Mouse (Mus musculus) midbrain, embryonic 11.5 days (tissue): ENCODE measurements at regions not wholly inside any gene's neighbourhood (a gene's known extent, or its start where the extent isn't known, plus 50 kb on each side); places are given as distances from the start of the nearest gene placed in this dataset.

ENCODE experiments used
- ATAC-seq: fragments of 200-750 bp; cut with Nextera tagmentation; 2 replicates; pipeline ENCODE4 v1.8.0; 2017; ENCODE audit warnings: moderate TSS enrichment, moderate library complexity; ENCODE audit not compliant: low FRiP score
- DNase-seq: peaks from one replicate; pipeline ENCODE4 v3.0.0; 2015; ENCODE audit warnings: low spot score; ENCODE audit errors: missing footprints
- H3K27ac ChIP-seq: fragments of 300-500 bp; sonication (generic); 2 replicates; pipeline ENCODE4 v1.5.1; 2014; ENCODE audit warnings: low read depth, low read length
- H3K27me3 ChIP-seq: fragments of 300-500 bp; sonication (generic); 2 replicates; pipeline ENCODE4 v1.6.1; 2014; ENCODE audit warnings: mild to moderate bottlenecking, low read length, moderate library complexity, mixed read lengths; ENCODE audit not compliant: control insufficient read depth, insufficient read depth
- H3K36me3 ChIP-seq: fragments of 300-500 bp; sonication (generic); 2 replicates; pipeline ENCODE4 v1.6.1; 2014; ENCODE audit warnings: mild to moderate bottlenecking, low read length, moderate library complexity, mixed read lengths; ENCODE audit not compliant: control insufficient read depth, insufficient read depth
- H3K4me1 ChIP-seq: fragments of 300-500 bp; sonication (generic); 2 replicates; pipeline ENCODE4 v1.6.1; 2014; ENCODE audit warnings: low read length; ENCODE audit not compliant: control insufficient read depth, insufficient read depth
- H3K4me2 ChIP-seq: fragments of 300-500 bp; sonication (generic); 2 replicates; pipeline ENCODE4 v1.6.1; 2014; ENCODE audit warnings: mild to moderate bottlenecking, moderate library complexity
- H3K4me3 ChIP-seq: fragments of 300-500 bp; sonication (generic); 2 replicates; pipeline ENCODE4 v1.5.1; 2014; ENCODE audit warnings: low read depth, low read length
- H3K9ac ChIP-seq: fragments of 300-500 bp; sonication (generic); 2 replicates; pipeline ENCODE4 v1.6.1; 2014; ENCODE audit warnings: low read length
- H3K9me3 ChIP-seq: fragments of 300-500 bp; sonication (generic); 2 replicates; pipeline ENCODE4 v1.6.1; 2016; ENCODE audit warnings: low read length; ENCODE audit not compliant: control insufficient read depth
- WGBS: fragments of 180-500 bp; shearing (Covaris S2); extraction: QIAGEN DNeasy Blood & Tissue Kit; methylation state at CpG from one replicate; pipeline ENCODE4 v1.1.7; 2014; 5-methylcytosine and 5-hydroxymethylcytosine counted together

DNA sequence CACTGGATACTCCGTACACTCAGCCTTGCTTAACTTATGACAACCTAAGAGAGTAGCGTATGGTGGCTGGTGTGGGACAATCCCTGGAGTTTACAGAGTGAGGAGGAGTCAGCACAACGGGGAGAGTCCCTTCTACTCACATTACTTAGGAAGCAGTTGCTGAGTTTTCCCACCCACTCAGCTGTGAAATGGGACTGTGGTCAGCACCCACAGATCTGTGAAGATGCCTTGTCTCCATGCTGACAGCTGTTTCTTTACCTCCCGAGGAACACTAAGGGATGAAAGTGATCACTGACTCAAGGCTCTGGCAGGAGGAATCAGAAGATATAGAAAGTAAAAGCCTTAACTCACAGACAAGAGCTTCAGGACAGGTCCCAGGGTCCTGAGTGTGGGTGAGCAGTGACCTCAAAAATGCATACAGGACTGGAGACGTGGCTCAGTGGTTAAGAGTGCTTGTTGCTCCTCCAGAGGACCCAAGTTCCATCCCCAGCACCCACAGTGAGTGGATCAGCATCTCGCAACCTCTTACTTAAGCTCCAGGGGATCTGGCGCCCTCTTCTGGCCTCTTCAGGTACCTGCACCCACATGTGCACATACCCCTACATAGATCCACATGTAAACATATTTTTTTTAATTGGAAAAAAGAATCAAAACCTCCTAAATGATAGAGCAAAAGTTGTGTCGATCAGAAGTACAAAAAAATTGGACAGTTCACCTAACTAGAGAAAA is 97.8 kb downstream of the Kctd15 start:
- Histone ChIP-seq H3K4me2 (no peak overlapping the region), H3K9ac (no peak overlapping the region), H3K4me3 (no peak overlapping the region), H3K4me1 (no peaks in the 10 kb centered on the region), H3K27me3 (no peaks in the 10 kb centered on the region), H3K36me3 (no peaks in the 10 kb centered on the region), H3K9me3 (no peaks in the 10 kb centered on the region), H3K27ac (no peak overlapping the region)
- DNase-seq, result no peak
- 81% methylated on average over 8 of the region's 8 CpGs for WGBS
- no peak for ATAC-seq

DNA sequence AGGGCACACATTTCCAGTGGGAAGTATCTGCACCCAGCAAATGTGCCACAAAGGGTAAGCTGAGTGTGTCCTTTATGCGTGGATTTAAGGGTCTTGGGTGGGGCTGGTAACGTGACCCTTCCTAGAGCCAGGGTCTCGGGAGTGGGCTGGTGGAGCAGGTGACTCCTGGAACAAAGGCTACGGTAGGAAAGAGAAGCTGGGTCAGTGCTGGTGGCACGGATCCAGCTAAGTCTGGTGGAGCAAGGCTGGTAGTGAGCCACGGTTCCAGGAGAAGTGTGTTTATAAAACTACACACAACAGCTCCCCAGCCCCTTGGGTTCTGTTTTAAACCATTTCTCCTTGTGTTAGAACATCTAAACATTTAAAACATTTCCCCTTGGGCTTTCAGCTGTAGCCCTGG is 101.3 kb downstream of the Kctd15 start:
- Histone ChIP-seq H3K27me3 (no peaks in the 10 kb centered on the region), H3K9ac (no peak overlapping the region), H3K4me2 (no peak overlapping the region), H3K4me1 (no peaks in the 10 kb centered on the region), H3K9me3 (no peaks in the 10 kb centered on the region), H3K36me3 (no peaks in the 10 kb centered on the region), H3K27ac (no peak overlapping the region), H3K4me3 (no peak overlapping the region)
- 77% methylated on average over 6 of the region's 6 CpGs for WGBS
- no peak for DNase-seq
- ATAC-seq, result no peak

DNA sequence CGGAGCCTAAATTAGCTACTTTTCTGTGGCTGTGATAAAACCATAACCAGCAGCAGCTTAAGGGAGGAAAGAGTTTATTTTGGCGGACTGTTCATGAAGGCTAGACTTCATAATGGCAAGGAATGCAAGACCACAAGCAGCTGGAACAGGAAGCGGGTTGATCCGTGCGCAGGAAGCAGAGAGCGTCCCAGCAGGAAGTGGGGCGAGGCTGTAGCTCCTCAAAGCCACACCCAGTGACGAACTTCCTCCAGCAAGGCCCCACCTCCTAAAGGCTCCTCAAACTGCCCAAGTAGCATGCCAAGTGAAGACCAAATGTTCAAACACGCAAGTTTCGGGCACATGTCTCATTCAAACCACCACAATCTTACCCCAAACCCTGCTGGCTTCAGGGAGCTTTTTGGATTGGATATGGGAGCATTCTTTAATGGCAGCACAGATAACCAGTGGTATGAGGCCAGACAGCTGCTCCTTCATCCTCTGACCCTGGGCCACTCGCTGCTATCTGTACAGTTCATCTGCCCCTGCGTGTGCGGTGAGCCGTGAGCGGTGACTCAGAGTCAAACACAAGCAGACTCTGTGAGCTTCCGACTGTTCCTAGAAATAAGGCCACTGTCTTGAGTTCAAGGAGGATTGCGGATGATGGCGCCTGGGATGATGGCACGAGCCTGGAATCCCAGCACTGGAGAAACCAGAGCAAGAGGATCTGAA is 109.8 kb downstream of the Kctd15 start:
- no peak overlapping the region for H3K4me2 ChIP-seq
- WGBS, result 85% methylated on average over 19 of the region's 19 CpGs
- no peaks in the 10 kb centered on the region for H3K27me3 ChIP-seq
- no peaks in the 10 kb centered on the region for H3K36me3 ChIP-seq
- DNase-seq (no peak), ATAC-seq (no peak)
- H3K4me1 ChIP-seq, result no peaks in the 10 kb centered on the region
- no peak overlapping the region for H3K9ac ChIP-seq
- H3K27ac ChIP-seq, result no peak overlapping the region
- H3K4me3 ChIP-seq, result no peak overlapping the region
- H3K9me3 ChIP-seq, result no peaks in the 10 kb centered on the region

DNA sequence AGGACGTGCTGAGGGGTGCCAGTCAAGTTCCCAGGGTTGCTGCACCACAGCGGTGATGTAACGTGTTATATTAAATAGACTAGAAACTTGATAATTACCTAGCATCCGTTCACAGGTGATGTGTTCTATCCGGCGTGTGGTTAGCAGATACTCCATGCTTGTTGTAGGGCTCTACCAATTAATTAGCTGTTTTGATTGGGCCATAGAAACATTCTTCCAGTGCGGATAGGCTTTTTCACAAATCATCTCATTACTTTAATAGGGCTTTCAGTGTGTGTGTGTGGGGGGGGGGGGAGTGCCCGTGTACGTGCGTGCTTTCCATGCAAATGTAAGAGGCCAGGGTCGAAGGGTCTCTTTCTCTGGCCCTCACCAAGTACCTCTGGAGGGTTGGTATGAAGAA is 110.6 kb downstream of the Kctd15 start:
- DNase-seq (no peak), ATAC-seq (no peak)
- Histone ChIP-seq H3K9ac (no peak overlapping the region), H3K27ac (no peak overlapping the region), H3K27me3 (no peaks in the 10 kb centered on the region), H3K9me3 (no peaks in the 10 kb centered on the region), H3K4me2 (no peak overlapping the region), H3K4me3 (no peak overlapping the region), H3K36me3 (no peaks in the 10 kb centered on the region), H3K4me1 (no peaks in the 10 kb centered on the region)
- WGBS, result 89% methylated on average over 11 of the region's 11 CpGs

DNA sequence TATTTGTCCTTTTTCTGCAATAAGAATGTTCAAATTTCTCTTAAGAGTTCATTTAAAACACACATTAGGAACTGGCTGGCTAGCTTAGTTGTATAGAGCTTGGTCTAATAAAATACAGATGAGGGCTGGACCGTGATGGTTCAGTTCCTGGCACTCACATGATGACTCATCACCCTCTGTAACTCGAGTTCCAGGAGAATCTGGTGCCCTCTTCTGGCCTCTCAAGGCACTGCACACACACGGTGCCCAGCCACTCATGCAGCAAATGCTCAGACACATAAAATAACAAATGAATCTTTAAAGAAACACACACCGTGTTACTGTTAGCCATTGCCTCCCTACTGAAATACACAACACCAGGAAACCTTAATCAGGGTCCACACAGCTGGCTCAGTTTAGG is 114.6 kb downstream of the Kctd15 start:
- Histone ChIP-seq H3K36me3 (no peaks in the 10 kb centered on the region), H3K27ac (no peak overlapping the region), H3K9ac (no peak overlapping the region), H3K9me3 (no peaks in the 10 kb centered on the region), H3K4me3 (no peak overlapping the region), H3K4me1 (no peaks in the 10 kb centered on the region), H3K4me2 (no peak overlapping the region), H3K27me3 (no peaks in the 10 kb centered on the region)
- 79% methylated on average over 4 of the region's 4 CpGs for WGBS
- ATAC-seq (no peak), DNase-seq (no peak)

DNA sequence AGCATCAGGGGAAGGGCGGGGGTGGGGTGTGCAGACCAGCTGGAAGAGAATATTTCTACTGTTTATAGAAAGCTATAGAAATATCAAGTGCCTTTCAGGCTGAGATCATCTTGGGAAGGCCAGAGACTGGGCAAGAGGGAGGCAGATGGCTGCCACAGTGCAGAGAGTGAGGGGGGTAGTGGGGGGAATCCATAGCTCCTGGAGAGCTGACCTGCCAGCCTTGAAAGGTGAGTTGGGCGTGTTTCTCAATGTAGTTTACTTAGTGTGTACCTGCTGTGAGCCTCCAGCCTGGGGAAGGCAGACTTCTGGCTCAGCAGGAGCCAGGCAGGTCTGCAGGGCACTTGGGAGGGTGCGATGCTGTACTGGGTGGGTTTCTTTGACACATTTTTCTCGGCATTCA is 115.5 kb downstream of the Kctd15 start:
- no peaks in the 10 kb centered on the region for H3K4me1 ChIP-seq
- H3K4me2 ChIP-seq, result no peak overlapping the region
- H3K36me3 ChIP-seq, result no peaks in the 10 kb centered on the region
- WGBS, result 85% methylated on average over 4 of the region's 4 CpGs
- no peaks in the 10 kb centered on the region for H3K9me3 ChIP-seq
- DNase-seq (no peak), ATAC-seq (no peak)
- H3K27me3 ChIP-seq, result no peaks in the 10 kb centered on the region
- H3K9ac ChIP-seq, result no peak overlapping the region
- H3K27ac ChIP-seq, result no peak overlapping the region
- no peak overlapping the region for H3K4me3 ChIP-seq

DNA sequence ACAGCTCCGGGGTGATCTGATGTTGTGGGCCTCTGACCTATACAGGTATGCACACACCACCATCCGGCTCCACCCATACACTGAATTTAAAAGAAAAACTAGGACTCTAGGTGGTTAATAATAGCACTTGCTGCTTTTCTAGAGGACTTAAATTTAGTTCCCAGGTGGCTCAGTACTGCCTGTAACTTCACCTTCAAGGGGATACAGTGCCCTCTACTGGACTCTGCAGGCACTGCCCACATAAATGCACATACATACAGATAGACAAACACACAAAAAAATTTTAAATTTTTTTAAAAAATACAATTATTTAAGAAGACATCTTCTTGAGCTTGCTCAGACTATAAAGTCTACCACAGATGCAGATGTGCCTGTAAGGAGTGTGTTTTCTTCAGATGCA is 116.7 kb downstream of the Kctd15 start:
- Histone ChIP-seq H3K4me3 (no peak overlapping the region), H3K9me3 (no peaks in the 10 kb centered on the region), H3K4me2 (no peak overlapping the region), H3K27ac (no peak overlapping the region), H3K9ac (no peak overlapping the region), H3K27me3 (no peaks in the 10 kb centered on the region), H3K36me3 (no peaks in the 10 kb centered on the region), H3K4me1 (no peaks in the 10 kb centered on the region)
- no peak for DNase-seq
- no peak for ATAC-seq
- WGBS, result 94% methylated on average over 2 of the region's 2 CpGs

DNA sequence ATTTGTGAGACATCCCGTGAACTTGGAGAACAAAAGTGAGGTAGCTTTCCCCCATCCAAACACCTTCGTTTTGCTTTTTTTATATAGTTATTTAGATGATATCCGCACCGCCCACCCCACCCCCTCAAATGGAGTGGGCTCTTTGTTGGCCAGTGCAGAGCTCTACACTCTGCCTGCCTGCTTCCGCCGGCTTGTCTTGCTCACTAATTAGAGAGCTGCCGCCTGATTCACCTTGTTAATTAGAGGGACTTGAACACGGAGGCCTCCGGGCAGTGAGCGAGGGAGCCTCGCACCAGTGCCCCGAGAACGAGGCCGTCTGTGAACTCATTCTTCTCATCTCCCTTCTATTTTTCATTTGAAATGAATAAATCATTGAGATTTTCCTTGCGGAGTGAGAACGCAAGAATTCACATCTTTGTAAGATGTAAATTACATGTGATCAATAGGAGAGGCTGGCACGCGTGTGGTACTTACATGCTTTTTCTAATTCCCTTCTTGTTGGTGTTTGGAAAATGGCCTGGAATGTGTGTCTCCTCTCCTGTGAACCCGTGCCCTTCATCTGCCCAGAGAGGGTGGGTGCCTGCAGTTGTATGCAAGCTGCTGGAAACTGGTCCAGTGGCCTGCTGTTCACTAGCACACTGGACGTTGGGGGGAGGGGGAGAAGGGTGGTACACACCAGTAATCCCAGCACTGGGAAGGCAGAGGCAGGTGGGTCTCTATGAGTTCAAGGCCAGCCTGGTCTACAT is 118.0 kb downstream of the Kctd15 start:
- ATAC-seq (no peak), DNase-seq (no peak)
- no peak overlapping the region for H3K4me3 ChIP-seq
- no peaks in the 10 kb centered on the region for H3K9me3 ChIP-seq
- WGBS, result 88% methylated on average over 20 of the region's 20 CpGs
- no peak overlapping the region for H3K27ac ChIP-seq
- no peak overlapping the region for H3K4me2 ChIP-seq
- no peaks in the 10 kb centered on the region for H3K27me3 ChIP-seq
- no peaks in the 10 kb centered on the region for H3K4me1 ChIP-seq
- H3K36me3 ChIP-seq, result no peaks in the 10 kb centered on the region
- no peak overlapping the region for H3K9ac ChIP-seq

DNA sequence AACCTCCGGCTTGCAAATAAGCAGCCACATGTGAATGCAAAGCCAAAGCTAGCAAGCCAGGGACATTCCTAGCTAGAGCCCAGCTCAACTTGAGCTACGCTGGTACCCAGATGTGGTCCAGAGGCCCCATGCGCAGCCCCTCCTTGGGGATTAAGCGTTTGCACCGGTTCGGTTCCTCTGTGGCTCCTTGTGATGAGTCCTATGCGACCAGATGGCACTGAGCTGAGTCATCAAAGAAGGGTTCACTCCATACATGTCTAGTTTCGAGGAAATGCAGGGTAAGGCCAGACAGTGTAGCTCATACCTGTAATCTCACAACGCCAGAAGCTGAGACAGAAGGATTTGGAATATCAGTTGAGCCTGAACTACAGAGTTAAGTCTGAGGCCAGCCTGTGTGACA is 119.4 kb downstream of the Kctd15 start:
- Histone ChIP-seq H3K9me3 (no peaks in the 10 kb centered on the region), H3K36me3 (no peaks in the 10 kb centered on the region), H3K27me3 (no peaks in the 10 kb centered on the region), H3K9ac (no peak overlapping the region), H3K27ac (no peak overlapping the region), H3K4me1 (no peaks in the 10 kb centered on the region), H3K4me2 (no peak overlapping the region), H3K4me3 (no peak overlapping the region)
- DNase-seq (no peak), ATAC-seq (no peak)
- 79% methylated on average over 9 of the region's 9 CpGs for WGBS
